12 mouse cellular contexts compared by ENCODE assay signal in genomic region chr16:5186234-5186633, GRCm38 (mm10). TPM values are rescaled to one million over a fixed set of nuclear protein-coding genes. Genes with fewer than 3 reads are reported as not detected.
DNase-seq lines count a peak whose midpoint lies in the region; ATAC-seq and TF ChIP-seq lines count a peak whose summit lies in the region.
"Had no signal": no experiment of that assay in that cellular context is flagged by ENCODE, and none has a peak within 500 bp of the region (broad histone marks: within the 10 kb centered on the region; RNA-seq: fewer than 3 reads in every experiment).

No protein-coding gene starts in this region.

- no peak for ATAC-seq in liver, embryonic 12.5 days
- ATAC-seq in midbrain, embryonic 14.5 days (ENCODE audit: low FRiP score, low TSS enrichment) = no peak

- peak; percentile 34 to 36 for DNase-seq in layer of hippocampus, adult 2 months (ENCODE audit: low spot score in 2 of 2)
- no peak for DNase-seq in layer of hippocampus, postnatal 36 days
- DNase-seq in cerebellum, adult 18-20 months = peak; percentile 63 to 75
- DNase-seq in gastrocnemius, adult 8-10 months (ENCODE audit: low spot score in 2 of 2) = peak; percentile 48 to 51
- DNase-seq in left cerebral cortex, postnatal 14 days (ENCODE audit: low spot score in 2 of 2) = peak; percentile 31 to 49
- no peak for DNase-seq in midbrain, embryonic 14.5 days
- no peak for DNase-seq in kidney, adult 9 months

- H3K27me3 ChIP-seq in liver, embryonic 12.5 days (replicated peaks) = peaks cover 11% of the 10 kb centered on the region
- no peaks in the 10 kb centered on the region for H3K27me3 ChIP-seq in midbrain, embryonic 14.5 days (ENCODE audit: control insufficient read depth, insufficient read depth, low read length)

- intact Hi-C loops in left cerebral cortex, postnatal 14 days (cut with DNase I) = no loop called here

- H3K27ac ChIP-seq in layer of hippocampus, adult 2 months = peak overlapping the region; percentile 10; the same call in 1 of the 2 replicates
- no peak overlapping the region for H3K27ac ChIP-seq in liver, embryonic 12.5 days
- no peak overlapping the region for H3K27ac ChIP-seq in midbrain, embryonic 14.5 days (replicated peaks; ENCODE audit: low read depth, low read length)
- H3K27ac ChIP-seq: liver, embryonic 14.5 days had no signal

- H3K4me2 ChIP-seq in liver, embryonic 12.5 days = no peak overlapping the region
- H3K4me2 ChIP-seq in midbrain, embryonic 14.5 days (ENCODE audit: low read length) = no peak overlapping the region

- no peaks in the 10 kb centered on the region for H3K4me1 ChIP-seq in liver, embryonic 12.5 days
- H3K4me1 ChIP-seq in midbrain, embryonic 14.5 days (ENCODE audit: control insufficient read depth, insufficient read depth, low read length) = no peaks in the 10 kb centered on the region

- no peaks in the 10 kb centered on the region for H3K9me3 ChIP-seq in liver, embryonic 12.5 days (replicated peaks)
- H3K9me3 ChIP-seq in midbrain, embryonic 14.5 days (ENCODE audit: control insufficient read depth, low read length) = no peaks in the 10 kb centered on the region

- TF ChIP-seq CTCF in layer of hippocampus, adult 2 months (conservative IDR thresholded peaks at IDR 0.05) = no peak

- no peak overlapping the region for H3K4me3 ChIP-seq in layer of hippocampus, adult 2 months
- H3K4me3 ChIP-seq in liver, embryonic 12.5 days = no peak overlapping the region
- H3K4me3 ChIP-seq in midbrain, embryonic 14.5 days (replicated peaks; ENCODE audit: low read depth, low read length) = no peak overlapping the region

- H3K9ac ChIP-seq in liver, embryonic 12.5 days = no peak overlapping the region
- H3K9ac ChIP-seq in midbrain, embryonic 14.5 days (replicated peaks; ENCODE audit: low read length) = no peak overlapping the region
- H3K9ac ChIP-seq: liver, embryonic 14.5 days had no signal

- WGBS in liver, embryonic 12.5 days (ENCODE audit: insufficient replicate concordance) = 54% methylated on average over 7 of the region's 7 CpGs
- 80% methylated on average over 7 of the region's 7 CpGs for WGBS in midbrain, embryonic 14.5 days

- no peaks in the 10 kb centered on the region for H3K36me3 ChIP-seq in liver, embryonic 12.5 days
- H3K36me3 ChIP-seq in midbrain, embryonic 14.5 days (ENCODE audit: control insufficient read depth, insufficient read depth, low read length) = no peaks in the 10 kb centered on the region

RNA-seq across cellular contexts. Expression of gene Nagpa, which starts 17.6 kb away (rescaled TPM):
- total RNA-seq in layer of hippocampus, adult 2 months (2021) = 10 to 100 TPM; 12.2 to 15.9 TPM
- total RNA-seq in layer of hippocampus, postnatal 36 days (2021) = 10 to 100 TPM; 12.5 to 13.6 TPM
- total RNA-seq in gastrocnemius, adult 8-10 months (2022) = 1 to 10 TPM; 6.2 to 7.3 (median 6.6) TPM
- total RNA-seq in left cerebral cortex, postnatal 14 days (2021) = 1 to 10 TPM; 7.4 to 10.0 TPM
- polyA plus RNA-seq in liver, embryonic 12.5 days (2016; fragmentation: Nextera tagmentation; extraction: Ambion mirVana) = 19.3 and 19.4 TPM in 2 replicates
- 8.7 and 9.3 TPM in 2 replicates for polyA plus RNA-seq in midbrain, embryonic 14.5 days (2014; fragmentation: Nextera tagmentation; extraction: Ambion mirVana)

RNA-seq across cellular contexts. Expression of gene AU021092, which starts 35.9 kb away (rescaled TPM):
- total RNA-seq in layer of hippocampus, adult 2 months (2021) = 1 to 10 TPM; 4.6 to 4.9 TPM
- 1 to 10 TPM; 4.5 to 4.7 TPM for total RNA-seq in layer of hippocampus, postnatal 36 days (2021)
- total RNA-seq in gastrocnemius, adult 8-10 months (2022) = 1 to 10 TPM; 2.7 to 3.5 (median 3.0) TPM
- total RNA-seq in left cerebral cortex, postnatal 14 days (2021) = 10 to 100 TPM in 1 of 2 experiments, 1 to 10 TPM in 1; 8.8 to 11.3 TPM
- polyA plus RNA-seq in liver, embryonic 12.5 days (2016; fragmentation: Nextera tagmentation; extraction: Ambion mirVana) = 0.43 and 0.57 TPM in 2 replicates
- 15.0 and 15.6 TPM in 2 replicates for polyA plus RNA-seq in midbrain, embryonic 14.5 days (2014; fragmentation: Nextera tagmentation; extraction: Ambion mirVana)
- total RNA-seq: common myeloid progenitor, adult 5-6 weeks; megakaryocyte progenitor cell, adult 5-6 weeks had no signal

RNA-seq across cellular contexts. Expression of gene Sec14l5, which starts 39.3 kb away (rescaled TPM):
- total RNA-seq in layer of hippocampus, adult 2 months (2021) = 1 to 10 TPM; 5.3 to 6.7 TPM
- 1 to 10 TPM; 5.7 to 7.9 TPM for total RNA-seq in layer of hippocampus, postnatal 36 days (2021)
- 10 to 100 TPM in 2 of 4 experiments, 1 to 10 TPM in 2; 8.2 to 10.6 (median 9.9) TPM for total RNA-seq in gastrocnemius, adult 8-10 months (2022)
- total RNA-seq in left cerebral cortex, postnatal 14 days (2021) = 1 to 10 TPM; 1.2 to 1.5 TPM
- not detected in 2 replicates for polyA plus RNA-seq in liver, embryonic 12.5 days (2016; fragmentation: Nextera tagmentation; extraction: Ambion mirVana)
- polyA plus RNA-seq in midbrain, embryonic 14.5 days (2014; fragmentation: Nextera tagmentation; extraction: Ambion mirVana) = 0.54 and 1.0 TPM in 2 replicates
- total RNA-seq: common myeloid progenitor, adult 5-6 weeks; megakaryocyte progenitor cell, adult 5-6 weeks had no signal
- polyA plus RNA-seq: small intestine, adult 2 months had no signal

RNA-seq across cellular contexts. Expression of gene Alg1, which starts 47.2 kb away (rescaled TPM):
- 10 to 100 TPM; 28.7 to 32.1 TPM for total RNA-seq in layer of hippocampus, adult 2 months (2021)
- 10 to 100 TPM; 26.7 to 29.9 TPM for total RNA-seq in layer of hippocampus, postnatal 36 days (2021)
- 10 to 100 TPM; 10.5 to 11.8 (median 11.0) TPM for total RNA-seq in gastrocnemius, adult 8-10 months (2022)
- 10 to 100 TPM; 26.9 to 29.7 TPM for total RNA-seq in left cerebral cortex, postnatal 14 days (2021)
- 17.3 and 18.5 TPM in 2 replicates for polyA plus RNA-seq in liver, embryonic 12.5 days (2016; fragmentation: Nextera tagmentation; extraction: Ambion mirVana)
- 38.8 and 40.4 TPM in 2 replicates for polyA plus RNA-seq in midbrain, embryonic 14.5 days (2014; fragmentation: Nextera tagmentation; extraction: Ambion mirVana)

RNA-seq across cellular contexts. Expression of gene Ppl, which starts 54.0 kb away (rescaled TPM):
- 1 to 10 TPM; 2.8 to 4.5 TPM for total RNA-seq in layer of hippocampus, adult 2 months (2021)
- 1 to 10 TPM; 2.4 to 2.5 TPM for total RNA-seq in layer of hippocampus, postnatal 36 days (2021)
- 1 to 10 TPM; 2.1 to 4.6 (median 3.4) TPM for total RNA-seq in gastrocnemius, adult 8-10 months (2022)
- total RNA-seq in left cerebral cortex, postnatal 14 days (2021) = under 1 TPM; 0.04 to 0.53 TPM
- polyA plus RNA-seq in liver, embryonic 12.5 days (2016; fragmentation: Nextera tagmentation; extraction: Ambion mirVana) = 0.32 and 0.35 TPM in 2 replicates
- 0.04 and 0.20 TPM in 2 replicates for polyA plus RNA-seq in midbrain, embryonic 14.5 days (2014; fragmentation: Nextera tagmentation; extraction: Ambion mirVana)
- total RNA-seq: common myeloid progenitor, adult 5-6 weeks; megakaryocyte progenitor cell, adult 5-6 weeks had no signal

Comparison
In these comparisons a context has a peak if more than half of its experiments do, and no peak if none do; other contexts are left out.
1. DNase-seq: peak in layer of hippocampus, adult 2 months (2 of 2), cerebellum, adult 18-20 months (2 of 2), gastrocnemius, adult 8-10 months (2 of 2) and left cerebral cortex, postnatal 14 days (2 of 2); none in layer of hippocampus, postnatal 36 days (0 of 2), midbrain, embryonic 14.5 days (single experiment) and kidney, adult 9 months (single experiment).